Mouse (Mus musculus): Measurements from ENCODE around the gene Zfp651.

The Zfp651 gene

GRCm38 (mm10) chr9:121808511-121808910 lies 49.4 kb downstream of the Zfp651 start:
- no peak for DNase-seq (ENCODE audit: extremely low spot score, low read depth, low spot score)

GRCm38 (mm10) chr9:121810081-121810821 lies 51.1 kb downstream of the Zfp651 start:
- no peak for DNase-seq (ENCODE audit: extremely low spot score, low read depth, low spot score)

- no peak for DNase-seq (ENCODE audit: extremely low spot score, low read depth, low spot score)
Measured at GRCm38 (mm10) chr9:121815183-121815582, 56.1 kb downstream of the Zfp651 start.

- DNase-seq (ENCODE audit: extremely low spot score, low read depth, low spot score), result no peak
Measured at GRCm38 (mm10) chr9:121819073-121819770, 60.1 kb downstream of the Zfp651 start.

- DNase-seq (ENCODE audit: extremely low spot score, low read depth, low spot score), result no peak
Measured at GRCm38 (mm10) chr9:121819771-121820471, 60.8 kb downstream of the Zfp651 start.

GRCm38 (mm10) chr9:121820765-121821164 lies 61.6 kb downstream of the Zfp651 start:
- no peak for DNase-seq (ENCODE audit: extremely low spot score, low read depth, low spot score)

Data from hindlimb bud, embryonic 11.5 days (tissue).